Mouse (Mus musculus): ENCODE data around the gene Brd4. TPM values are rescaled to one million over a fixed set of nuclear protein-coding genes. Genes with fewer than 3 reads are reported as not detected.
"Not testable (repeated sequence)": the region's sequence is repeated elsewhere in the genome, so short reads cannot be mapped to it uniquely, and the experiment has no call there.

Brd4 gene
- polyA plus RNA-seq, 1 experiment from 2014 or later: 105 TPM

- Histone ChIP-seq H3K4me1 (no peaks in the 10 kb centered on the region), H3K4me3 (no peak overlapping the region), H3K27ac (no peak overlapping the region), H3K36me3 (peaks cover 15% of the 10 kb centered on the region), H3K9me3 (no peaks in the 10 kb centered on the region), H3K27me3 (ENCODE audit: insufficient read depth, poor library complexity, severe bottlenecking) (no peaks in the 10 kb centered on the region)
- WGBS: 62% methylated on average over 1 of the region's 1 CpGs
- no peak for DNase-seq (ENCODE audit: low spot score)
Observed at GRCm38 (mm10) chr17:32248192-32248591, 36.3 kb downstream of the Brd4 start.

GRCm38 (mm10) chr17:32247616-32248015 is 36.9 kb downstream of the Brd4 start:
- Histone ChIP-seq H3K36me3 (peaks cover 10% of the 10 kb centered on the region; the same call in 1 of the 2 replicates), H3K27ac (no peak overlapping the region), H3K4me3 (no peak overlapping the region), H3K4me1 (no peaks in the 10 kb centered on the region), H3K27me3 (ENCODE audit: insufficient read depth, poor library complexity, severe bottlenecking) (no peaks in the 10 kb centered on the region), H3K9me3 (no peaks in the 10 kb centered on the region)
- no peak for DNase-seq (ENCODE audit: low spot score)
- 100% methylated on average over 1 of the region's 1 CpGs for WGBS

- WGBS: 84% methylated on average over 5 of the region's 5 CpGs
- Histone ChIP-seq H3K9me3 (no peaks in the 10 kb centered on the region), H3K36me3 (peaks cover 11% of the 10 kb centered on the region; the same call in 1 of the 2 replicates), H3K27me3 (ENCODE audit: insufficient read depth, poor library complexity, severe bottlenecking) (no peaks in the 10 kb centered on the region), H3K27ac (no peak overlapping the region), H3K4me3 (no peak overlapping the region), H3K4me1 (peaks cover under 1% of the 10 kb centered on the region)
- no peak for DNase-seq (ENCODE audit: low spot score)
Observed at GRCm38 (mm10) chr17:32246117-32246516, 38.4 kb downstream of the Brd4 start.

DNA sequence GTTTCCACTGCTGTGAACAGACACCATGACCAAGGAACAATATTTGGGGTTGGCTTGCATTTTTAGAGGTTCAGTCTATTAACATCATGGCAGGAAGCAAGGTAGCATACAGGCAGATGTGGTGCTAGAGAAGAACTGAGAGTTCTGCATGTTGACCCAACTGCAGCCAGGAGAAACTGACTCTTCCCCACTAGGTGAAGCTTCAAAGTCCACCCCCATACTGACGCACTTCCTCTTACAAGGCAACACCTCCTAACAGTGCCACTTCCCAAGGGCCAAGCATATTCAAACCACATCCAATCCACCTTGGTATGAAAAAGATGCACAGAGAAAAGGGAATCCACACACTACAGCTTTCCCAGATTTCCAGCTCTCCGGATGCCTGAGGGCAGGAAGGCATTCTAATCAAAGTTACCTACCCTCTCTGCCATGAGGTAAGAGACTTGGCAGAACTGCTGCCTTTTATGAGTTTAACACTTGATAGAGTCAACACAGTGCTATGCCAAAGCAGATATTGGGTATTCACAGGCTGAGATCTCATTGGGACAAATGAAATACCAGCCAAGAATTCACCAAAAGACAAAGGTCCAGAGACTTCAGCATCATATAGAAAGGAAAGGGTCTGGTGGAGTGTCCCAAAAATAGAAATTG is 43.5 kb downstream of the Brd4 start:
- peaks cover 13% of the 10 kb centered on the region; the same call in 1 of the 2 replicates for H3K36me3 ChIP-seq
- H3K4me1 ChIP-seq: peaks cover 20% of the 10 kb centered on the region
- no peak for DNase-seq (ENCODE audit: low spot score)
- H3K27me3 ChIP-seq (ENCODE audit: insufficient read depth, poor library complexity, severe bottlenecking): no peaks in the 10 kb centered on the region
- no peak overlapping the region for H3K4me3 ChIP-seq
- WGBS: 92% methylated on average over 2 of the region's 2 CpGs
- no peak overlapping the region for H3K27ac ChIP-seq
- H3K9me3 ChIP-seq: no peaks in the 10 kb centered on the region

DNA sequence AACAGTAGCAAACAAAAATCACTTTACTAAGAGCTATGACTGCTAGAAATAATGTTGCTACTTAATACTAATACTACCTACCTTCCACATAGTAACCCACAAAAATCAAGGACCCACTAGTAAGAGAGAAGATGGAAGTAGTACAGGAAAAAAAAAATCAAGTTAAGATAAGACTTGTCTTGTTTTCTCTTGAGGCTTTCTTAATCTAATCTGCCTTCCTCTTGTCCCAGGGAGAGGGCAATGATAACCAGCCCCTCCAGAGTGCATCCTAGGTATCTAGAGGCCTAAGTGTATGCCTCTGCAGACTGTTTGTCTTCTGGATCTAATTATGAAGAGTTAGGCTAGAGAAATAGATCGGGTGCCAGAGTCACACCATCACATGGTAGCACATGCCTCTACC is 45.9 kb downstream of the Brd4 start:
- 29% methylated on average over 1 of the region's 1 CpGs for WGBS
- no peak for DNase-seq (ENCODE audit: low spot score)
- H3K4me1 ChIP-seq: peaks cover 31% of the 10 kb centered on the region

DNA sequence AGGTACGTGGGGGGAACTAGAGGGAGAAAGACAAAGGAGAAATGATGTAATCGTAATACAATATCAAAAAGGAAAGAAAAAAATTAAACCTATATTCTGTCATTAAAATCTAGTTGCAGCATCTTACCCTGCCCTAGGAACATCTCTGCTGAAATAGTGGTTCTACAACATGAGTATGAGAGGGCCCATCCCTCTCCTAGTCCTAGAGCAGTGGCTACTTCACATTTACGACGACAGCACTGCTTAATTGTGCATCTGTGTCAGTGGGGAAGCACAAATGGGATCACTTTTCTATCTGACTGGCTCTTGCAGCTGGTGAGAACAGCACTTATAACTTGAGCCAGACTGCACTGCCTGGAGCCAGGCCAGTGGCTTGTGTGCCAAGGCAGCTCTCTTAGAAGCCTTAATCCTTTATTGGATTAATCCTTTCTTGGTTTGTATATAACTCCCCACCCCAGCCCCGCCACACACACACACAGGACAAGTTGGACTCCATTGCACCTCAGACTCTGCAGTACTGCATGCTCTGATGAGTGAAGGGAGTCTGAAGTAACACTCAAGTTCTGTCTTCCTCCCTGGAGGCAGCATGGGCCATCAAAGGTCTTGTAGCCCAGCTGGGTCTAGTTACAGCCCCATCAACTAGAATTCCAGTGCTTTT is 48.9 kb downstream of the Brd4 start:
- H3K27ac ChIP-seq: no peak overlapping the region

More for the DNA sequence above, 45.9 kb downstream of the Brd4 start:
- no peak overlapping the region for H3K4me3 ChIP-seq
- no peaks in the 10 kb centered on the region for H3K9me3 ChIP-seq
- H3K27me3 ChIP-seq (ENCODE audit: insufficient read depth, poor library complexity, severe bottlenecking): no peaks in the 10 kb centered on the region
- peaks cover 13% of the 10 kb centered on the region; the same call in 1 of the 2 replicates for H3K36me3 ChIP-seq
- no peak overlapping the region for H3K27ac ChIP-seq

DNA sequence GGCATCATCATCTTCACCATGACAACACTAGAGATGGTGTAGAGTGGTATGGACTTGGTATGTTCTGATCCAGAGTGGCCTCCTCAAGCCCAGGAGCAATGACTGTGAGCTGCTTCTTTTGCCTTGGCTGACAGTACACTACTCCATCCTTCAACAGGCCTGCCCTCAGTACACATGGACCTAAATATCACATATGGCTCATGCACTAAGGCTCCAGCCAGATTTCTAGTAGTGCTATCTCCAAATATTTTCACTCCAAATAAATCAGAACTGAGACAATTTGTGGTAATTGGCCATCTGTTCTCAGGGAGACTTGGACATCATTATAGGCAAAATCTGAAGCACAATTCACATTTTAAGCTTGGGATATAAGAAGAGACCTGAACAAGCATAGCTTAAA is 51.3 kb downstream of the Brd4 start:
- no peak for DNase-seq (ENCODE audit: low spot score)
- Histone ChIP-seq H3K9me3 (no peaks in the 10 kb centered on the region), H3K36me3 (peaks cover 23% of the 10 kb centered on the region), H3K4me3 (no peak overlapping the region), H3K27ac (no peak overlapping the region), H3K27me3 (ENCODE audit: insufficient read depth, poor library complexity, severe bottlenecking) (no peaks in the 10 kb centered on the region), H3K4me1 (peaks cover 12% of the 10 kb centered on the region)

More for the DNA sequence above, 48.9 kb downstream of the Brd4 start:
- H3K36me3 ChIP-seq: peaks cover 6% of the 10 kb centered on the region; the same call in 1 of the 2 replicates
- no peaks in the 10 kb centered on the region for H3K9me3 ChIP-seq
- DNase-seq (ENCODE audit: low spot score): no peak
- peaks cover 27% of the 10 kb centered on the region for H3K4me1 ChIP-seq
- WGBS: 87% methylated on average over 5 of the region's 5 CpGs
- no peak overlapping the region for H3K4me3 ChIP-seq
- no peaks in the 10 kb centered on the region for H3K27me3 ChIP-seq (ENCODE audit: insufficient read depth, poor library complexity, severe bottlenecking)

GRCm38 (mm10) chr17:32229256-32229655 is 55.3 kb downstream of the Brd4 start:
- Histone ChIP-seq H3K36me3 (peaks cover 56% of the 10 kb centered on the region), H3K4me1 (peaks cover under 1% of the 10 kb centered on the region; the same call in 1 of the 2 replicates), H3K27ac (no peak overlapping the region), H3K9me3 (no peaks in the 10 kb centered on the region), H3K27me3 (ENCODE audit: insufficient read depth, poor library complexity, severe bottlenecking) (no peaks in the 10 kb centered on the region), H3K4me3 (no peak overlapping the region)
- WGBS: 95% methylated on average over 4 of the region's 4 CpGs
- DNase-seq (ENCODE audit: low spot score): no peak

DNA sequence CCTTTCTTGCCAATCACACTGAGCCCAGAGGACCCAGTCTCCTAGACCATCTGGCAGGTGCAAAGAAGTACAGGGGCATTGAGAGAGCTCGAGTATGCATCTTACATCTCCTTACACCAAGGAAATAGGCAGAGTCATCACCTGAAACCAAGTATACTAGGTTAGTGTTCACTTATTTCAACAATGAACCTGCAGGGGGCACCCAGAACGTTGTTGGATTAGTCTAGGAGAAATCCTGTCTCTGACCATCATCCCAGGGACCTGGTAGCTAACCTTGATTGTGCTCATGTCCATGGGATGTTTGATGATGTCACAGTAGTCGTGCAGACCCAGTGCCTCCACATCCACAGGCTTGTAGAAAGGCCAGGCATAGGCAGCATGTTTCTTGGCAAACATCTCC is 63.6 kb downstream of the Brd4 start:
- Histone ChIP-seq H3K27me3 (ENCODE audit: insufficient read depth, poor library complexity, severe bottlenecking) (no peaks in the 10 kb centered on the region), H3K9me3 (no peaks in the 10 kb centered on the region), H3K27ac (no peak overlapping the region), H3K4me1 (no peaks in the 10 kb centered on the region), H3K4me3 (no peak overlapping the region), H3K36me3 (peaks cover 94% of the 10 kb centered on the region)
- no peak for DNase-seq (ENCODE audit: low spot score)
- 80% methylated on average over 3 of the region's 3 CpGs for WGBS

DNA sequence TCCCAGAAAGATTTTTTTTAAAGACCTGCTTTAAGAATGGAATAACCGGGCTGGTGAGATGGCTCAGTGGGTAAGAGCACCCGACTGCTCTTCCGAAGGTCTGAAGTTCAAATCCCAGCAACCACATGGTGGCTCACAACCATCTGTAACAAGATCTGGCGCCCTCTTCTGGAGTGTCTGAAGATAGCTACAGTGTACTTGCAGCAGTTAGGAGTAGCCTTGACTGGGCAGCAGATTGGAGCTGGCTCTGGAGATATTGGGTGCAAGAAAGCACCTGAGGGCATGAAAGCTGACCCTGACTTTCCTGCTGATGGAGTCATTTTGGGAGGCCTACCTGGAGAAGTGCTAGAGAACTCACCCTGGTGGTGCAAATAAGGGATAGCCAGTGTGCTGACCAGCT is 68.9 kb downstream of the Brd4 start:
- WGBS: 74% methylated on average over 4 of the region's 4 CpGs
- H3K4me3 ChIP-seq: not testable (repeated sequence)
- peaks cover 93% of the 10 kb centered on the region for H3K36me3 ChIP-seq

GRCm38 (mm10) chr17:32211554-32211953 is 73.0 kb downstream of the Brd4 start:
- Histone ChIP-seq H3K36me3 (peaks cover 95% of the 10 kb centered on the region), H3K4me1 (peaks cover 24% of the 10 kb centered on the region)
- H3K9me3 ChIP-seq; DNase-seq (ENCODE audit: low spot score); H3K27me3 ChIP-seq (ENCODE audit: insufficient read depth, poor library complexity, severe bottlenecking); H3K27ac ChIP-seq; H3K4me3 ChIP-seq: not testable (repeated sequence)
- 92% methylated on average over 6 of the region's 6 CpGs for WGBS

More for the DNA sequence above, 68.9 kb downstream of the Brd4 start:
- not testable (repeated sequence) for H3K4me1 ChIP-seq; H3K27me3 ChIP-seq (ENCODE audit: insufficient read depth, poor library complexity, severe bottlenecking); H3K27ac ChIP-seq; DNase-seq (ENCODE audit: low spot score); H3K9me3 ChIP-seq

- H3K27me3 ChIP-seq (ENCODE audit: insufficient read depth, poor library complexity, severe bottlenecking): no peaks in the 10 kb centered on the region
- no peak overlapping the region for H3K27ac ChIP-seq
- no peak overlapping the region for H3K4me3 ChIP-seq
- peaks cover 24% of the 10 kb centered on the region for H3K4me1 ChIP-seq
- H3K9me3 ChIP-seq: no peaks in the 10 kb centered on the region
- no peak for DNase-seq (ENCODE audit: low spot score)
- WGBS: 69% methylated on average over 3 of the region's 3 CpGs
- peaks cover 95% of the 10 kb centered on the region for H3K36me3 ChIP-seq
Observed at GRCm38 (mm10) chr17:32209752-32210151, 74.8 kb downstream of the Brd4 start.

DNA sequence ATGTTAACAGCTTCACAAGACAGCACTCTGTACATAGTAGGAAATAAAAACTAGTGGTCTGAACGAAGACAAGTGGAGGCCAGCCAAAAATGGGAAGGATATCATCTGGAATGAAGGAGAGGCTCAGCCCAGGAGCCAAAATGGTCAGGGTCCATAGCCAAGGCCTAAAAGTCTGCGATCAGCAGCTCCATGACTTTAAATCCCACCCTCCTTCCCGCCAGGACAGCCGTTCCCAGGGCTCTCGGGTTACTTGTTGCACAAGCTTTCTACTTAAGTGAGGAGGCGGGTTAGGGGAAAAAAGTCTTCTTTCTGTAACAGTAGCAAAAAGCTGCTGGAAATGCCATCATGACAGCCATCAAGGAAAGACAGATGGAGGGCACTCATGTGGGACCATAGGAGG is 75.4 kb downstream of the Brd4 start:
- no peak overlapping the region for H3K4me3 ChIP-seq
- no peaks in the 10 kb centered on the region for H3K9me3 ChIP-seq
- H3K27me3 ChIP-seq (ENCODE audit: insufficient read depth, poor library complexity, severe bottlenecking): no peaks in the 10 kb centered on the region
- H3K4me1 ChIP-seq: peaks cover 24% of the 10 kb centered on the region
- 86% methylated on average over 6 of the region's 6 CpGs for WGBS
- no peak for DNase-seq (ENCODE audit: low spot score)
- H3K36me3 ChIP-seq: peaks cover 95% of the 10 kb centered on the region
- no peak overlapping the region for H3K27ac ChIP-seq
